Mouse (Mus musculus) C2C12 (cell line): Measurements from ENCODE around the gene Olfr31. TPM values are rescaled to one million over a fixed set of nuclear protein-coding genes. Genes with fewer than 3 reads are reported as not detected.

ENCODE experiments used
- H3K27me3 ChIP-seq: one replicate; pipeline ENCODE4 v1.6.1; 2011; ENCODE audit not compliant: control insufficient read depth, insufficient read depth, insufficient read length
- H3K36me3 ChIP-seq: one replicate; pipeline ENCODE4 v1.6.1; 2011; ENCODE audit not compliant: control insufficient read depth, insufficient read depth
- H3K4me3 ChIP-seq: one replicate; pipeline ENCODE4 v1.5.1; 2011; ENCODE audit warnings: mild to moderate bottlenecking, control low read depth; ENCODE audit not compliant: poor library complexity, insufficient read depth, severe bottlenecking
- H3K79me2 ChIP-seq: one replicate; pipeline ENCODE4 v1.6.1; 2011; ENCODE audit not compliant: control insufficient read depth, insufficient read depth
- H3K79me3 ChIP-seq: one replicate; pipeline ENCODE4 v1.6.1; 2011; ENCODE audit warnings: low read depth, control low read depth
- H3ac ChIP-seq: one replicate; pipeline ENCODE3; 2011; ENCODE audit warnings: low read depth; ENCODE audit not compliant: control insufficient read depth, insufficient read length
- CEBPB ChIP-seq: IDR thresholded peaks from one replicate; pipeline ENCODE4 v1.6.1; 2011; ENCODE audit warnings: low read depth, mild to moderate bottlenecking, control low read depth, moderate library complexity
- CTCF ChIP-seq: IDR thresholded peaks from one replicate; pipeline ENCODE4 v1.5.1; 2011; ENCODE audit not compliant: control insufficient read depth, insufficient read depth, insufficient read length
- FOSL1 ChIP-seq: IDR thresholded peaks from one replicate; pipeline ENCODE4 v1.8.0; 2011; ENCODE audit warnings: mild to moderate bottlenecking, low read length; ENCODE audit not compliant: poor library complexity, insufficient read depth, severe bottlenecking
- MAX ChIP-seq: IDR thresholded peaks from one replicate; pipeline ENCODE4 v1.6.1; 2011; ENCODE audit warnings: mild to moderate bottlenecking, control low read depth
- MYOD1 ChIP-seq: IDR thresholded peaks from one replicate; pipeline ENCODE4 v1.6.1; 2011; ENCODE audit warnings: low read depth; ENCODE audit not compliant: control insufficient read depth, insufficient read length
- MYOG ChIP-seq: IDR thresholded peaks from one replicate; pipeline ENCODE4 v1.6.1; 2011; ENCODE audit not compliant: control insufficient read depth, insufficient read length; ENCODE audit errors: extremely low read depth
- USF1 ChIP-seq: IDR thresholded peaks from one replicate; pipeline ENCODE4 v1.6.1; 2011; ENCODE audit warnings: low read depth, mild to moderate bottlenecking, control low read depth, moderate library complexity
- polyA plus RNA-seq: library from polyadenylated mRNA; unstranded; fragments of >200 nt; fragmentation: generic; extraction: Trizol; gene quantifications from one replicate; pipeline ENCODE4 v1.2.1, GENCODE M21; 2012; ENCODE audit warnings: missing spikeins

The Olfr31 gene
- polyA plus RNA-seq, 1 experiment: not detected

DNA sequence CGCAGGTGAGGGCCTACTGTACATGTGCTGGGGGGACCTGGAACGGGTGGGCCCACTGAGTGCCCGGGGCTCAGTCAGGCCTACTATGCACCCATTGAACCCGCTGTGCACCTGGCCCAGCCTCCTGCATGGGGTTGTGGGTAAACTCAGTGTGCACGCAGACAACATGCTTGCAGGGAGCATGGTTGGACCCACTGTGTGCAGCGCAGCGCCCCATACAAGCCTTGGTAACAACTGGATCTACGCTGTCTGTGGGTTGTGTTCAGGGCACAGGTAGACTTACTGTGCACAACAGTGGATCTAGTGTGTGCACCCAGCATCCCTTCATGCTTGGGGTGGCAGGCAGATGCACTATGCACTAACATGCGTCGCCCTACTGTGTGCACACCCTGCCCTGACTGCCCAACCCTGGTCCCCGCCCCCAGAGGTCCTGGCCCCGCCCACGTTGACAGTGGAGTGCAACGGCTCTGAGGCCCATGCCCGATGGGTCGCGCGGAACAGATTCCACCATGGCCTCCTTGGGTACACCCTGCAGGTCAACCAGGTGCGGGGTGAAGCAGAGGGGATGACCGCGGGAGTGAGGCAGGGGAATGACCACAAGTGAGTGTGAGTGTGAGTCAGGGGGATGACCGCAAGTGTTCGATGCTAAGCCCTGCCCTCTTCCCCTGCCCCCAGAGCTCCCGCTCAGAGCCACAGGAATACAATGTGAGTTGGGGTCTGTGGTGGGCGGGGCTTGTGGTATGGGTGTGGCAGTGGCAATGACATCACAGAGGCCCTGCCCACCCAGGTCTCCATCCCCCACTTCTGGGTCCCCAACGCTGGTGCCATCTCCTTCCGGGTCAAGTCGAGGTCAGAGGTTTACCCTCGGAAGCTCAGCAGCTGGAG, 27.9 kb downstream of the Olfr31 start:
- no peaks in the 10 kb centered on the region for H3K27me3 ChIP-seq
- no peaks in the 10 kb centered on the region for H3K79me3 ChIP-seq
- H3ac ChIP-seq: no peak overlapping the region
- no peak overlapping the region for H3K4me3 ChIP-seq
- no peaks in the 10 kb centered on the region for H3K36me3 ChIP-seq
- TF ChIP-seq FOSL1 (no peak), MYOG (no peak), MYOD1 (no peak), CEBPB (no peak), CTCF (no peak), USF1 (no peak), MAX (no peak)
- H3K79me2 ChIP-seq: no peaks in the 10 kb centered on the region

DNA sequence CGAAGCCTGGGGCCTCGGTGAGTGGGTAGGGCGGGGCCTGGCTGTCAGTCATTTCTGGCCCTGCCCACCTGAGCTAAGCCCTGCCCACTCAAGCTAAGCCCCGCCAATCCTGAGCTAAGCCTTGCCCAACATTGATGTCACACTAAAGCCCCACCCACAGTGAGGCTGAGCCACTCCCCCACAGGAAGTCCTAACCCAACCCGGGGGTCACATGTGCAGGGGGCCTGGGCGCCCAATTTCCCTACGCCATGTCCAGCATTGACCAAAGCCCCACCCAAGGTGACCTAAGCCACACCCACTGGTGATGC, 28.5 kb downstream of the Olfr31 start:
- TF ChIP-seq MYOD1: no peak
- no peak for TF ChIP-seq FOSL1
- no peak for TF ChIP-seq CEBPB
- no peak for TF ChIP-seq MYOG
- no peak for TF ChIP-seq CTCF
- no peak for TF ChIP-seq USF1
- TF ChIP-seq MAX: no peak

GRCm38 (mm10) chr14:14351721-14352590, 29.3 kb downstream of the Olfr31 start:
- H3K79me2 ChIP-seq: no peaks in the 10 kb centered on the region
- no peak overlapping the region for H3ac ChIP-seq
- H3K4me3 ChIP-seq: no peak overlapping the region
- H3K27me3 ChIP-seq: no peaks in the 10 kb centered on the region
- no peaks in the 10 kb centered on the region for H3K79me3 ChIP-seq
- H3K36me3 ChIP-seq: no peaks in the 10 kb centered on the region
- no peak for TF ChIP-seq FOSL1
- no peak for TF ChIP-seq USF1
- no peak for TF ChIP-seq MAX
- no peak for TF ChIP-seq MYOG
- TF ChIP-seq MYOD1: no peak
- TF ChIP-seq CTCF: no peak
- TF ChIP-seq CEBPB: no peak

More for the DNA sequence above, 28.5 kb downstream of the Olfr31 start:
- no peak overlapping the region for H3K4me3 ChIP-seq
- no peaks in the 10 kb centered on the region for H3K36me3 ChIP-seq
- no peaks in the 10 kb centered on the region for H3K79me2 ChIP-seq
- H3ac ChIP-seq: no peak overlapping the region
- H3K79me3 ChIP-seq: no peaks in the 10 kb centered on the region
- no peaks in the 10 kb centered on the region for H3K27me3 ChIP-seq

DNA sequence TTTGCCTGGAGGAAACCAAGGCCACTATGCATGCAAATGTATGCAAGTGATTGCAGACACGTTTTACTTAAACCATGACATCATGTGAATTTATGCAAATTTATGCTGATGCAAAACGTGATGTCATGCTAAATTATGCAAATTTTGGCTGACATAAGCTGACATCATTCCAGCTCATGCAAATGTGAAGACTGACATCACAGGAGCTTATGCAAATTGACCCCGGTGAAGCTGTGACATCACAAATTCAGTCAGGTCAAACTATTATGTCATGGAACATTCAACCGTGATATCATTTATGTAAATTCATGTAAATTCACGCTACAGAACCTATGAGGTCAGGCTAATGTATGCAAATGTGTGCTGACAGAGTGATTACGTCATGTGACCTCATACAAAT, 30.0 kb downstream of the Olfr31 start:
- Histone ChIP-seq H3K4me3 (no peak overlapping the region), H3K79me2 (no peaks in the 10 kb centered on the region)

GRCm38 (mm10) chr14:14353081-14353732, 30.6 kb downstream of the Olfr31 start:
- Histone ChIP-seq H3ac (no peak overlapping the region), H3K27me3 (no peaks in the 10 kb centered on the region), H3K4me3 (no peak overlapping the region), H3K79me3 (no peaks in the 10 kb centered on the region), H3K79me2 (no peaks in the 10 kb centered on the region), H3K36me3 (no peaks in the 10 kb centered on the region)
- TF ChIP-seq USF1 (no peak), MAX (no peak), MYOD1 (no peak)

More for the DNA sequence above, 30.0 kb downstream of the Olfr31 start:
- no peak for TF ChIP-seq CEBPB
- TF ChIP-seq MAX: no peak
- TF ChIP-seq CTCF: no peak
- TF ChIP-seq MYOD1: no peak
- no peak for TF ChIP-seq USF1
- TF ChIP-seq MYOG: no peak
- no peak for TF ChIP-seq FOSL1
- H3K36me3 ChIP-seq: no peaks in the 10 kb centered on the region
- no peak overlapping the region for H3ac ChIP-seq
- no peaks in the 10 kb centered on the region for H3K79me3 ChIP-seq
- H3K27me3 ChIP-seq: no peaks in the 10 kb centered on the region
